Mouse (Mus musculus) frontal cortex, postnatal 25 days (tissue): ENCODE results near the gene Zfp974.
A peak's percentile ranks its signal among the peaks of the same experiment; 100 is the strongest.
"Not testable (repeated sequence)": the region's sequence is repeated elsewhere in the genome, so short reads cannot be mapped to it uniquely, and the experiment has no call there.

Experiments used
- DNase-seq, 2 experiments: peaks; one replicate each; pipeline ENCODE4 v3.0.0; 2022; ENCODE audit warnings: low spot score in 2 of 2

Gene Zfp974

GRCm38 (mm10) chr7:27928818-27929695 lies at the start of gene Zfp974:
Gene Zfp974, minus strand, starts transcription at chr7:27929460.
- DNase-seq: peak; percentile 22 to 25

DNA sequence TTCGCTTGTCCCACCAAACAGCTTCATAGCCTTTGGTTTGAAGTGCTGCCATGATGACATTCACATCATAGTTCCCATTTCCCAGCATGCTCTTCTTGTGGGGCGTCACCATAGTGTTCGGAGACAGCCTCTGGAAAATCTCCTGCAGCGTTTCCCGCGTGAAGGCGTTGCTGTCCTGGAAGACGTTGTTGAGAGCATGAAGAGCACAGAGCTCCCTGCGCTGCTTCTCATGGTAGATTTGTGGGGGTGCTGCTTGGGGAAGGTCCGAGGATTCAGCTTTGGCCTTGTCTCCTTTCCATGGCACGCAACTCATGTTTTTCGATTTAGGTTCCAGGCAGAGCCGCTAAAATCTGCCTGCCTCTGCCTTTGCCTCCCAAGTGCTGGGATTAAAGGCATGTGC lies 20.2 kb upstream of the Zfp974 start:
- not testable (repeated sequence) for DNase-seq

- peak in 1 of 2 experiments; percentile 13 for DNase-seq
Measured at GRCm38 (mm10) chr7:27941869-27942268, 12.6 kb upstream of the Zfp974 start.

GRCm38 (mm10) chr7:27933800-27934158 lies 4.5 kb upstream of the Zfp974 start:
- not testable (repeated sequence) for DNase-seq

- no peak for DNase-seq
Measured at GRCm38 (mm10) chr7:27933050-27933799, 4.0 kb upstream of the Zfp974 start.

DNA sequence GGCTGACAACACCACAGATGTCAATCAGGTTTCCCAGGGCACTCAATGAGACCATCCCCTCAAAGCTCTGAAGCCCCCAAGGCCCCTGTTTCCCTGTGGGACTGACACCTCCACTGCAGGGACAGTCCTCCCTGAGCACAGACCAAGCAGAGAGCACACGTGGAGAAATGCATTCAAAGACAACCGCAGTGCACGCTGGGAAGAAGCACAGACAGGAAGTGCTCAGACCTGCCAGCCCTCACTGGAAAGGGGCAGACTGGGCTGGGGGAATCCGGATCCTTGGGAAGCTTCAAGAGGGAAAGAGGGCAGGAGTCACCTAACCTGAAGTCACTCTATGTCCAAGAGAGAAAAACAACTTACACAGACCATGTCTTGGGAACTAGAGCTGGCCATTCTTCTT lies 2.2 kb downstream of the Zfp974 start:
- DNase-seq: not testable (repeated sequence)

DNA sequence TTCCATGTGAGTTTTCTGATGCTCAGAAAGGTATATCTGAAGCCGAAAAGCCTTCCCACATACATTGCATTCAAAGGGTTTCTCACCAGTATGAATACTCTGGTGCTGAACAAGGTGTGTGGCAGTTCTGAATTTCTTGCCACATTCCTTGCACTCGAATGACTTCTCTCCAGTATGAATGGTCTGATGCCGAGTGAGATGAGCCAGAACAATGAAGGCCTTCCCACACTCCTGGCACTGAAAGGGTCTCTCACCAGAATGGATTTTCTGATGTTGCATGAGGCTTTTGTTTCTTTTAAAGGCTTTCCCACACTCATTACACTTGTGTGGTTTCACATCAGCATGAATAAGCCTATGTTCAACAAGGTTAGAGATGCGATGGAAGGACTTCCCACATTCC lies 18.3 kb downstream of the Zfp974 start:
- DNase-seq: not testable (repeated sequence)

- no peak for DNase-seq
Measured at GRCm38 (mm10) chr7:27905061-27905848, 24.0 kb downstream of the Zfp974 start.

GRCm38 (mm10) chr7:27900601-27901000 lies 28.7 kb downstream of the Zfp974 start:
- DNase-seq: no peak

- no peak for DNase-seq
Measured at GRCm38 (mm10) chr7:27881721-27882120, 47.5 kb downstream of the Zfp974 start.

- DNase-seq: not testable (repeated sequence)
Measured at GRCm38 (mm10) chr7:27862578-27862977, 66.7 kb downstream of the Zfp974 start.

DNA sequence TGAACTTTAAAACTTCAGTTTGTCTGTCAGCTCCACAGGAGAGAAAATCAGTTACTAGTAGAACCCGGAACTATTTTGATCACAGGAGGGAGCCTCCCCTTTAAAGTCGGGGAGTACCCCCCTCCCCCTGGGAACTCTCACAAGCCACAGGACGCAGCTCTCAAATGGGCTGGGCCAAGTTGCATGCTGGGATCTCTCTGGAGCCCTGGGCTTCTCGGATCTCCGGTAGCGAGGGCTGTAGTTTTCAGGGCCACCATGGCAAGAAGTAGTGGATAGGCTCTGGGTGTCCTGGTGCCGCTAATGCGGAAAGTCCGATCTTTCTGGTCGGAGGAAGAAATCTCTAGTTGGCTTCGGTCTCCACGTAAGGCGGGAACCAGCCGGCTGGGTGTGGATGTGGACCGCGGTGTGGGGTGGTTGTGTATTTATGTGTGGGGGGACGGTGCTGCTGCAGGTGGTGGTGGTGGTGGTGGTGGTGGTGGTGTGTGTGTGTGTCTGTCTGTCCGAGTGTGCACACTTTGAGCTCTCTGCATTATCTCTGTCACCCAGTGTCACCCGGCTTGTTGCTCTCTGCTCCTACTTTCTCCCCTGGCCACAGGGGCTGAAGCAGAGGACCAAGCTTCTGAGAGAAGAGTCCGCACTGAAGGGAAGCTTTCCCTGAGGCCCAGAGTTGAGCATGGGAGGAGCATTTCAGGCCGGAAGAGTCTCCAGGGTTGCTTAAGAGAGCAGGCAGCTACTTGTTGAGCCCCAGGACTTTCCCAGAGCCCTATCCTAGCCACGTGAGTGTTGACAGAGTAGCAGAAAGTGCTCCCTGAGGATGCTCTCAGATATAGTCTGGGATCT lies 68.6 kb downstream of the Zfp974 start:
- peak; percentile 17 to 24 for DNase-seq

DNA sequence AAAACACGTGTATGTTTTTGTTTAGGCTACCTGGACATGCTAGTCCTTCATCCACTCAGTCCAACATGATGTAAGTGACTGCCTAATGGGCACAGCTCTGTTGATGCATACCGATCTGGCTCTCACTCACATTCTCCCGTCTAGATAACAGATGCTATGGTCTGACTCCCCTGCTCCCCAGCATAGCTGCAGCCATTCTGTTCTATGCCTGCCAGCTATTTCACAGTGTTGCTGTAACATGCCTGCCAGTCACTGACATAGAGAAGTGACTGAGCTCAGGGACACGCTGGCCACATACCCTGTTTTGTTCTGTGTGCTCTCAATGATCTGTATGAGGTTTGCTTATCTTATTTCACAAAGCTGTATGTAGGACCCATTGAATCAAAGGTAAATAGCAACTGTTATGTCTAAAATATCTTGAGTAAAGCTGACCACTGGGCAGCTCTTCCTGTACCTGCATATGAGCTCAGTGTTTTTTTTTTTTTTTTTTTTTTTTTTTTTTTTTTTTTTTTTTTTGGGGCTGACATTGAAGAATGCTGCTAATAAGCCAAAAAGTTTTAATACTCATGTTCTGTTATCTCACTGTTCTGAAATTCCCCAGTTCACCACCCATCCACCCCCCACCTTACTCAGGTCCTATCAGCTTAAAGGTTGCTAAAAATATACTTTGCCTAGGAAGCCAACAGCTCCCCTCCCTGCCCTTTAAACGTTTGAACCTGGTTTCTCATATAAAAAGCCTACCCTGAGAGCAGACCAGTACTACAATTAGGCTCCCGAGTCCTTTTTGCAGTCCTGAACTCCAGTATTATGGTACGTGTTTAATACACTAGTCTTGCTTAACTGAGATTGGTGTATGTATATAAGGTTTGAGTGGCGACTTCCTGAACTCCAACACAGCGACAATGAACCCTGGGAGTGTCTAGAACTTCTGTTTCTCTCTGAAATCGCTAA lies 69.7 kb downstream of the Zfp974 start:
- no peak for DNase-seq
